Mouse (Mus musculus) olfactory bulb, adult 2 months (tissue): ENCODE measurements around the gene Pomgnt1. TPM values are rescaled to one million over a fixed set of nuclear protein-coding genes. Genes with fewer than 3 reads are reported as not detected.

ENCODE experiments used
- H3K27ac ChIP-seq: fragments of 200-500 bp; 2 replicates; pipeline ENCODE4 v1.5.1; 2012; ENCODE audit warnings: low read depth, low read length; ENCODE audit not compliant: insufficient read depth
- H3K4me1 ChIP-seq: fragments of 200-500 bp; 2 replicates; pipeline ENCODE4 v1.6.1; 2012; ENCODE audit warnings: low read length; ENCODE audit not compliant: control insufficient read depth, insufficient read depth
- H3K4me3 ChIP-seq: fragments of 200-500 bp; 2 replicates; pipeline ENCODE4 v1.5.1; 2012; ENCODE audit warnings: mild to moderate bottlenecking, low read depth, low read length, moderate library complexity; ENCODE audit not compliant: insufficient read depth
- CTCF ChIP-seq: fragments of 200-500 bp; IDR thresholded peaks from 2 replicates; pipeline ENCODE4 v1.5.1; 2012; ENCODE audit warnings: low read depth, mild to moderate bottlenecking, low read length, moderate library complexity; ENCODE audit not compliant: insufficient read depth
- POLR2A ChIP-seq: fragments of 200-500 bp; IDR thresholded peaks from 2 replicates; pipeline ENCODE4 v1.6.1; 2012; ENCODE audit warnings: mild to moderate bottlenecking, low read depth, low read length, moderate library complexity; ENCODE audit not compliant: insufficient read depth
- WGBS: fragments of 180-500 bp; shearing (Covaris S2); methylation state at CpG from one replicate; pipeline ENCODE4 v1.1.7; 2018; 5-methylcytosine and 5-hydroxymethylcytosine counted together
- polyA plus RNA-seq: library from polyadenylated mRNA; stranded (reverse); fragments of >200 nt; gene quantifications from 2 replicates; pipeline ENCODE4 v1.2.4, GENCODE M21; 2012; ENCODE audit warnings: low replicate concordance; ENCODE audit not compliant: missing spikeins, insufficient read depth, insufficient read length

The Pomgnt1 gene
- polyA plus RNA-seq, 1 experiment = not detected

DNA sequence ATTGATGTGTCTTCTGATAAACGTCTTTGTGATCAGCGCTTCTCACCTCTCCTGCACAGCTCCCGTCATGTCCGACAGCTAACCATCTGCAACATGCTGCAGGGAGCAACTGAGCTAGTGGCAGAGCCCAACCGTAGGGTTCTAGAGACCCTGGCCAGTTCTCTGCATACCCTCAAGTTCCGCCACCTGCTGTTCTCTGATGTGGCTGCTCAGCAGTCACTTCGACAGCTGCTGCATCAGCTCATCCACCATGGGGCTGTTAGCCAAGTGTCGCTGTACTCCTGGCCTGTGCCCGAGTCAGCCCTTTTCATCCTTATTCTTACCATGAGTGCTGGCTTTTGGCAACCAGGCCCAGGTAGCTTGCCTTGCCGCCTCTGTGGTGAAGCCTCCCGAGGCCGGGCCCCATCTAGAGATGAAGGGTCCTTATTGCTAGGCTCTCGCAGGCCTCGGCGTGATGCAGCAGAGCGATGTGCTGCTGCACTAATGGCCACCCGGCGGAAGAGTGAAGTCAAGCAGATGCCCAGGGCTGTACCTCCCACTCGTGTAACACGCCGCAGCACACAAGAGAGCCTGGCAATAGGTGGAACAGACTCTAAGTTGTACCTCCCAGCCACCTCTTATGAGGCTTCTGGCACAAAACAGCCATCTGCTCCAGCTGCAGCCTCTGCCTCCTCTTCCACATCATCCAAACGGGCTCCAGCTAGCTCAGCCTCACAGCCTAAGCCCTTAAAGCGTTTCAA, 35.0 kb upstream of the Pomgnt1 start:
- 81% methylated on average over 23 of the region's 23 CpGs for WGBS
- Histone ChIP-seq H3K4me3 (no peak overlapping the region), H3K27ac (0 out of 2 replicates have a peak overlapping the region, but pooled peaks have one; percentile 16), H3K4me1 (peaks cover 9% of the 10 kb centered on the region)
- TF ChIP-seq POLR2A (no peak), CTCF (no peak)

DNA sequence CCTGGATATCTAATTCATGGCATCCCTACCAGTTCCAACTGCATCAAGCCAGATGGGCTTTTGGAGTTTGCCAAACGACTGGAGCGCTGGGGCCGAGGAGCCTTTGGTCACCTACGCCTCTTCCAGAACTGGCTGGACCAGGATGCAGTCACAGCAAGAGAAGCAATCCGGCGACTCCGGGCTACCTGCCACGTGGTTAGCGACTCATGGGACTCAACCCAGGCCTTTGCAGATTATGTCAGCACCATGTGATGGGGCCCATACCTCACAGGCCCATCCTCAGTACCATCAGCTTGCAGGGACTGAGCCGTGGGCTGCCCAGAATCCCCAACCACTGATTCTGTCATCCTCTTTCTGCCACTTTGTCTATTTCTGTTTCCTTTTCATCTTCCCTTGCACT, 27.3 kb upstream of the Pomgnt1 start:
- Histone ChIP-seq H3K4me3 (no peak overlapping the region), H3K27ac (no peak overlapping the region), H3K4me1 (peaks cover 4% of the 10 kb centered on the region; the same call in 1 of the 2 replicates)
- WGBS = 90% methylated on average over 10 of the region's 10 CpGs
- TF ChIP-seq POLR2A = no peak
- no peak for TF ChIP-seq CTCF

DNA sequence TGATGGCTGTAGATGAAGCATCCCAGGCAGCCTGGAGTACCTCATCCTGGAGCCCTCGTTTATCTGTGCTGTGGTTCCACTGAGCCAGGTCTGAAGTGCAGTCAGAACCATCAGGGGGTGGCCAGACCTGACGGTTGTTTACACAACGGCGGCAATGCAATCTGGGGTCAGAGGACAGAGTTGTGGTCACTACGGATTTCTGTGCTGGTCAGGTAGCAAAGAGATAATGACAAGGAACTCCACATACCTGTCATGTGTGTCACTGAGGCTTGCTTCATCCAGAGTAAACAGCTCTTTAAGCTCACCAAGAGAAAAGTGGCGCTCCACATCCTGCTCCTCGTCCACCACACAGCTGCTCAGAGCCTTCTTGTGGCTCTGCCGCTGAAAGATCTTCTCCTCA, 26.4 kb upstream of the Pomgnt1 start:
- Histone ChIP-seq H3K27ac (no peak overlapping the region), H3K4me1 (peaks cover 4% of the 10 kb centered on the region; the same call in 1 of the 2 replicates), H3K4me3 (no peak overlapping the region)
- 92% methylated on average over 8 of the region's 8 CpGs for WGBS
- TF ChIP-seq CTCF (no peak), POLR2A (no peak)

DNA sequence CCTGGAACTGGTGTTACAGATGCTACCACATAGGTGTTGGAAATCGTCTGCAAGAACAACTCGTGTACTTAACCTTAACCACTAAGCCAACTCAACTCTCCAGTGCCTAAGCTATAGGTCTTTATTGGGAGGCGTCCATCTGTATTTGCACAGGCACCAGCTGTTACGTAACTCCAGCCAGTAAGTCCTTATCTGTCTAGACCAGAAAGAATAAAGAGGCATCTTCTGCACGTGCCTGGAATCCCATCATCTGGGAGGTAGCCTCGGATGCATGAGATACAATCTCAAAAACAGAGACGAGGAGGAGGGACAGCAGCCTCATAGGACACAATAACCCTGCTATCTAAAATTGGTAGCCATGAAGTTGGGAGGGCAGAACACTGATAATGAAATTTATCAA, 22.7 kb upstream of the Pomgnt1 start:
- WGBS = 90% methylated on average over 7 of the region's 7 CpGs
- Histone ChIP-seq H3K4me3 (no peak overlapping the region), H3K27ac (no peak overlapping the region), H3K4me1 (peaks cover 2% of the 10 kb centered on the region; the same call in 1 of the 2 replicates)
- no peak for TF ChIP-seq CTCF

DNA sequence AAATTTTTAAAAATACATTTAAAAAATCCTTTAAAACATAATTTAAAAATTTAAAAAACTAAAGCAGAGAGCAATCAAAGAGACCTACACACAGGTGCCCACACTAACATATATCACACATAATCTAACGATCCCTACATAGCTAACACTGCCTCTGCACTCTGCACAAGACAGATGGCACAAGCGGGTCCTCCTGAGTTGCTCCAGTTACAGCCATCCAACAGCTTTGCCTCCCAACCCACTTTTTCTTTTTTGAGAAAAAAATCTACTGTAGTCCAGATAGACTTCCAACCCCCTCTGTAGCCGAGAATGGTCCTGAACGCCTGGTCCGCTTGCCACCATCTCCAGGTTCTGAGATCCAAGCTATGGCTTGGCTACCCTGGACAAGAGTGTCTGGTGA, 18.4 kb upstream of the Pomgnt1 start:
- Histone ChIP-seq H3K4me3 (no peak overlapping the region), H3K27ac (no peak overlapping the region), H3K4me1 (no peaks in the 10 kb centered on the region)
- 95% methylated on average over 5 of the region's 5 CpGs for WGBS
- TF ChIP-seq CTCF (no peak), POLR2A (no peak)

DNA sequence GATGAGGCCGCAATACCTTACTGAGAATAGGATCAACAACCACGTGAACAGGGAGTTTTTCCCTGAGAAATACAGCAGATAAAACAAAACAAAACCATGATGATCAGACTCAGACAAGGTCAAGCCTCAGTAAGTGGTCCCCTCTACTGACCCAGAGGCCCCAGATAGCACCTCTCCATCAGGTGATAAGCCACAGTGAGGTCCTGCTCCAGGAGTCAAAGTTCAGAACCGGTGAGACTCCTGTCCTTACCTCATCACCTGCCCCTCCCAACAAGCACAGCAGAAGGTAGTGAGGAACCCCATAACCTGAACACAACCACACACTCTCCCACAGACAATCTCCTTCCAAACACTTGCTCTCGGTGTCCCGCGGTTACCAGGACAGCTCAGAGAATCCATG, 12.9 kb upstream of the Pomgnt1 start:
- 94% methylated on average over 6 of the region's 6 CpGs for WGBS
- H3K4me1 ChIP-seq = no peaks in the 10 kb centered on the region
- no peak overlapping the region for H3K27ac ChIP-seq
- H3K4me3 ChIP-seq = no peak overlapping the region
- TF ChIP-seq CTCF = no peak
- TF ChIP-seq POLR2A = no peak

DNA sequence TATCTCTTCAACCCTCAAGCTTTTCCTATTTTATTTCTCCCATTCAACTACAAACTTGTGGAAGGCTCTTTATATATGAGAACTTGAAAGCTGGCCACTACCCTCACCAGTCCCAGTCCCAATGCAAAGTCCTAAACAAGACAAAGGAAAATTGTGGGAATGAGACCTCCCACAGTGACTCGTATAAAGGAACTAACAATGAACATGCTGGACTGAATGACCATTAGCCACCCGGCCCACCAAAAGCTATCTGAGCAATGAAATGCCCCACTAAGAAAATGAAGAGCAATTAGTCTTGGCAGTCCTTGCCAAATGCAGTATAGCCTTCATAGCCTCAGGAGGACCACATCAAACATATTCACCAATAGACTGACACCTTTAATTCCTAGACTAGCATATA, 12.2 kb upstream of the Pomgnt1 start:
- TF ChIP-seq CTCF = no peak
- 56% methylated on average over 2 of the region's 2 CpGs for WGBS

DNA sequence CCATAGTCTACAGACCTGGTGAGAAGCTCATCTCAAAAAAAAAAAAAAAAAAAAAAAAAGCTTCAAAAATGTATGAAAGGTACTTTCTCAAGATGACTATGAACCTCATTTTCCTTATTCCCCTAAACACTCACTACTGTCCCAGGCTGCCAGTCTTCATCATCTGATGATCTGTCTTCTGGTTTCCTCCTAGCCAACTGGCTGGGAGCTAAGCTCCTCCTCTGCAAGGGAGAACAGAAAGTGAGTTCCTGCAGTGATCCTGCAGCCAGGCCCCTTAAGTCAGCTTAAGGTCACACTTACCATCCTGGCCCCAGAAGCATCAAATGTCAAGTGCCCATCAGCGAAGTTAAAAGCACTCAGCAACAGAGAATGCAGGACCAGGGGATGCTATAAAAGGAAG, 878 bp upstream of the Pomgnt1 start:
- H3K4me3 ChIP-seq = no peak overlapping the region
- TF ChIP-seq POLR2A = no peak
- no peak for TF ChIP-seq CTCF
- no peak overlapping the region for H3K27ac ChIP-seq
- 2% methylated on average over 1 of the region's 1 CpGs for WGBS
- no peaks in the 10 kb centered on the region for H3K4me1 ChIP-seq

More for the DNA sequence above, 12.2 kb upstream of the Pomgnt1 start:
- no peak overlapping the region for H3K27ac ChIP-seq
- H3K4me3 ChIP-seq = no peak overlapping the region
- H3K4me1 ChIP-seq = no peaks in the 10 kb centered on the region

DNA sequence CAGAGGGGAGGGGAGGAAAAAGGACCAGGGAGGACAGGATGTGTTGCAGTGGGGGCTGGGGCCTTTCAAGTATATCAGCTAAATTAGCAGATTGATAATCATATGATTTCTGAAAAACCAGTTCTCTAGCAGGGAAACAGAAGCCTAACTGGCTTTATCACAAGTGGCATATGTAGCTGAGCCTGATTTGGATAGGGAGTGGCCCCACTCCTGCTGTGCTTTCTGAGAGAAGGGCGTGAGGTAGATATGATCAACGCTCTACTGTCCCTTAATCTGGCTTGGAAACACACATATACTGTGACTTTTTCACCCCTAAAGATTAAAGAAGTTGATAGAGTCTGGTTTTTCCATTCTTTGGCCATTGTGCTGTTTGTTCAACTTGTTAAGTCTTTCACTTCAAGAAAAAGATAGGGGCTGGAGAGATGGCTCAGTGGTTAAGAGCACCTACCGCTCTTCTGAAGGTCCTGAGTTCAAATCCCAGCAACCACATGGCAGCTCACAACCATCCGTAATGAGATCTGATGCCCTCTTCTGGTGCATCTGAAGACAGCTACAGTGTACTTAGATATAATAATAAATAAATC, 2.3 kb downstream of the Pomgnt1 start:
- Histone ChIP-seq H3K27ac (no peak overlapping the region), H3K4me3 (no peak overlapping the region), H3K4me1 (no peaks in the 10 kb centered on the region)
- 95% methylated on average over 4 of the region's 4 CpGs for WGBS
- no peak for TF ChIP-seq POLR2A
- TF ChIP-seq CTCF = no peak

DNA sequence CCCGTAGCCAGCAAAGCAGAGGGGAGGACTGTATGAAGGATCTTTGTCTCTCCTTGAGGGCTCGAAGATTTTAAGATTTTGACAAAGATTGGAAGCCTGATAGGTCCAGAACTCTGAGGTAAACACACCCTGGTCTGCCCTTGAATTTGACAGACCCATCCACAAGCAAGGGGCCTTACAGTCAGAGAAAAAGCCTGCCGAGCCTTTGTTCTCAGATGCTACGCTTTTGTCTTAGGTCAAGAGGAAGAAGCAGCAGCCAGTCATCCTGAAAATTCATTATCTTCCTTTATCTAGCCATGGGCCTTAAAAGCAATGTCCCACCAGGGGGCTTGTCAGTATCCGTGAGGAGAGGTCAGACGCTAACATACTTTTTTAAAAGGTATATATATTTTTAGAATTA, 4.3 kb downstream of the Pomgnt1 start:
- 81% methylated on average over 6 of the region's 6 CpGs for WGBS

More for the DNA sequence above, 4.3 kb downstream of the Pomgnt1 start:
- TF ChIP-seq POLR2A (no peak), CTCF (no peak)
- Histone ChIP-seq H3K27ac (no peak overlapping the region), H3K4me1 (no peaks in the 10 kb centered on the region), H3K4me3 (no peak overlapping the region)
